Mouse (Mus musculus): ENCODE measurements around the gene Grk4. TPM values are rescaled to one million over a fixed set of nuclear protein-coding genes. Genes with fewer than 3 reads are reported as not detected.

The Grk4 gene
- polyA plus RNA-seq (2014; fragmentation: Illumina TruSeq; extraction: RNeasy Lipid Tissue Mini Kit (QIAGEN cat#74804); ENCODE audit: low read depth, low replicate concordance), result 8.3 TPM

DNA sequence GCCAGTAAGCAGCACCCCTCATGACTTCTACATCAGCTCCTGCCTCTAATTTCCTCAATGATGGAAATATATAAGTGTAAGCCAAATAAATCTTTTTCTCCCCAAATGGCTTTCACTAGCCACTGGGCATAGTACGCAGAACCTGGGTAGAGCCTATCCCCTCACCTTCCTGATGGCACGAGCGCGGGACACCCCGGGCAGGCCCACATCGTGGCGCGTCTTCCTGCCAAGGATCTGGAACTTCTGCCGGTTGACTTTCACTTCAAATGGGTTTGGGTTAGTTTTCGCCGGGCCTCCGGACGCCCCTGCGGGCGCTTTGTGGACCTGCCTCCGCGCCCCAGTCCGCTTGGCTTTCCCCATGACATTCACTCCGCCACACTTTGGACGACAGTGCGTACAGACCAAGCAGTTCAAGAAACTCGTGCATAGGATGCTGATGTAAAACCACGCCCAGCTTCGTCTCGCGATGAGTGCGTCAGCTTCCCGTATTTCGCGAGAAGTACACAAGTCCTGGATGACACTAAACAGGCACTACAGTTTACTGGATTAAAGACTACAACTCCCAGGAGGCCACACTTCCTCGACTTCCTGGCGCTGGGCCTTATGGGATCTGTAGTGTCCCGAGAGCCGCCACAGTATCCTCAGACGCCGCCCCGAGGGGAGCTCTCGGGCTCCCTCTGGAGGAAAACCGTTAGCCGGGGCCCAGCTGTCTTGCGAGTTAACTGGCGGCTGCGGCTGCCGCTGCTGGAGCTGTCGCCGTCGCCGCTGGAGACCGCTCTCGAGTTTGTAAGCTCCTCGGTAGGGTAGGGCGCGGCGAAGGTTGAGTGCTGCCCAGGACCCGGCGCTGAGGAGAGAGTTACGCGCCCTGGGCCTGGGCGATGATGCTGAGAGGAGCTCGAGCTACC is at the start of gene Grk4, which contains the start of gene Nop14:
Gene Grk4, plus strand, starts transcription at position 694 of the 905 bp plus-strand sequence.
Gene Nop14, minus strand, starts transcription at position 463 of the 905 bp plus-strand sequence.

DNA sequence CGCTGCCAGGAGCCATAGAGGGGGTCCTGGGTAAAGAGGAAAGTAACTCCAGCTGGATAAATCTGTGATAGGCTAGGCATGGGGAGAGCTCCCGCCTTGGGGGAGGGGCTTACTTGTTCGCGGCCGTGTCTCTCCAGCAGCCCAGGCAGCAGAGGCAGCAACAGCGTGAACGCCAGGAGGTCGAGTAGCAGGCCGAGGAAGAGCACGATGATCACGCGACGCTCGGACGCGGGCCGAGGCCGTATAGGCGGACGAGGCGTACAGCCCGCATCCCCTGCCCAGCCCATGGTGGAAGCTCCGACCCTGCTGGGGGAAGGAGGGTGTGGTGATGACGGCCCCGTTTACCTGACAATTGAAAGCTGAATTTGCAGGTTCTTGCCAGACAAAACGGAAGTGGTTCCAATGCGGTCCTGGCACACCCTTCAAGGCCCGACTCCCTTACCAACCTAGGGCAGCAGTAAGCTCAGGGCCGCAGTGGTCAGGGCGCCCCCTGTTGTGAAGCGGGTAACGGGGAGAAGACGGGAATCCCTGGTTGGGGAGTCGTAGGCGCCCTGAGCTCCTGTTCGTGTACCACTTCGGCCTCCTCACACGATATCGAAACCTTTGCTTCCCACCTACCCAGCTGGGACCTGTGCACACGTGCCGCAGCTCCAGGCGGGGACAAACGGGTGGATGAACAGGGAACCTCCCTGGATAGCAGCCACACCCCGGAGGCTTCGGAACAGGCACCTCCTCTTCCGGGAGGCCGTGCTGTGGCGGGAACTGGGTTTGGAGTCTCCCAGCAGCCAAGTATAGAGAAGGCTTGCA is 23.5 kb upstream of the Grk4 start, which contains the start of gene Mfsd10:
Gene Mfsd10, minus strand, starts transcription at position 732 of the 807 bp plus-strand sequence.

DNA sequence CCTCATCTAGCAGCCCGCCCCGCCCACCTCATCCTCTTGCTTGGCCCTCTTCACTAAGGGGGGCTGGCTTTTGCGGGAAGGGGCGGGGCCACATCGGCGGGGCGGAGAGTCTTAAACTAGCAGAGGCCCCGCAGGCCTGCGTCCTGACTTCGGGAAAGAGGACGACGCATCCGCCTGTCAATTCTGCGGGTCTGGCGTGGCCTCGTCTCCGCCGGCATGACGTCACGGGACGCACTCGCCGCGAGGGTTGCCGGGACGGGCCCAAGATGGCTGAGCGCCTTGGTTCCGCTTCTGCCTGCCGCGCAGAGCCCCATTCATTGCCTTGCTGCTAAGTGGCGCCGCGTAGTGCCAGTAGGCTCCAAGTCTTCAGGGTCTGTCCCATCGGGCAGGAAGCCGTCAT is 101.3 kb downstream of the Grk4 start, which contains the start of gene Htt:
Gene Htt, plus strand, starts transcription at position 232 of the 400 bp plus-strand sequence.

Other genes with a start within 250 kb of the Grk4 start
- gene Tnip2, start 146.4 kb upstream of the Grk4 start, polyA plus RNA-seq (2014; fragmentation: Illumina TruSeq; extraction: RNeasy Lipid Tissue Mini Kit (QIAGEN cat#74804); ENCODE audit: low read depth, low replicate concordance), result 6.9 TPM
- 1.5 TPM for gene Sh3bp2, start 134.5 kb upstream of the Grk4 start, polyA plus RNA-seq (2014; fragmentation: Illumina TruSeq; extraction: RNeasy Lipid Tissue Mini Kit (QIAGEN cat#74804); ENCODE audit: low read depth, low replicate concordance)
- gene Add1, start 86.7 kb upstream of the Grk4 start, polyA plus RNA-seq (2014; fragmentation: Illumina TruSeq; extraction: RNeasy Lipid Tissue Mini Kit (QIAGEN cat#74804); ENCODE audit: low read depth, low replicate concordance), result 91.3 TPM
- gene Mfsd10, start 23.2 kb upstream of the Grk4 start, polyA plus RNA-seq (2014; fragmentation: Illumina TruSeq; extraction: RNeasy Lipid Tissue Mini Kit (QIAGEN cat#74804); ENCODE audit: low read depth, low replicate concordance), result not detected
- 35.0 TPM for gene Nop14, start 231 bp upstream of the Grk4 start, polyA plus RNA-seq (2014; fragmentation: Illumina TruSeq; extraction: RNeasy Lipid Tissue Mini Kit (QIAGEN cat#74804); ENCODE audit: low read depth, low replicate concordance)
- 10.9 TPM for gene Htt, start 101.4 kb downstream of the Grk4 start, polyA plus RNA-seq (2014; fragmentation: Illumina TruSeq; extraction: RNeasy Lipid Tissue Mini Kit (QIAGEN cat#74804); ENCODE audit: low read depth, low replicate concordance)
- gene Msantd1, start 247.6 kb downstream of the Grk4 start, polyA plus RNA-seq (2014; fragmentation: Illumina TruSeq; extraction: RNeasy Lipid Tissue Mini Kit (QIAGEN cat#74804); ENCODE audit: low read depth, low replicate concordance), result not detected

Measured in adrenal gland, adult 10 weeks (tissue).